Mouse (Mus musculus): ENCODE results near the gene Lmtk3. TPM values are rescaled to one million over a fixed set of nuclear protein-coding genes. Genes with fewer than 3 reads are reported as not detected.

Gene Lmtk3
- 0.36 and 0.46 TPM in 2 replicates for polyA plus RNA-seq (2012; ENCODE audit: insufficient read depth, insufficient read length, missing spikeins)

GRCm38 (mm10) chr7:45783511-45784091, at the start of gene Lmtk3:
TSS of gene Lmtk3 (plus strand) at chr7:45783738.
- peaks cover 6% of the 10 kb centered on the region for H3K4me1 ChIP-seq (ENCODE audit: control insufficient read depth, insufficient read depth, insufficient read length, low read length)

GRCm38 (mm10) chr7:45739162-45739763, 44.3 kb upstream of the Lmtk3 start:
- H3K4me1 ChIP-seq (ENCODE audit: control insufficient read depth, insufficient read depth, insufficient read length, low read length): no peaks in the 10 kb centered on the region

More at GRCm38 (mm10) chr7:45783511-45784091, at the start of gene Lmtk3:
- peak within 1 kb of the TSS; percentile 48 for H3K4me3 ChIP-seq (ENCODE audit: insufficient read depth, low read depth, low read length)
- H3K27ac ChIP-seq (replicated peaks; ENCODE audit: low read depth, low read length): no peak within 1 kb of the TSS

GRCm38 (mm10) chr7:45739820-45740219, 43.7 kb upstream of the Lmtk3 start:
- H3K4me3 ChIP-seq (ENCODE audit: insufficient read depth, low read depth, low read length): no peak overlapping the region

More at GRCm38 (mm10) chr7:45739162-45739763, 44.3 kb upstream of the Lmtk3 start:
- Histone ChIP-seq H3K27ac (replicated peaks; ENCODE audit: low read depth, low read length) (no peak overlapping the region), H3K4me3 (ENCODE audit: insufficient read depth, low read depth, low read length) (no peak overlapping the region)

GRCm38 (mm10) chr7:45741308-45741707, 42.2 kb upstream of the Lmtk3 start:
- Histone ChIP-seq H3K27ac (replicated peaks; ENCODE audit: low read depth, low read length) (no peak overlapping the region), H3K4me3 (ENCODE audit: insufficient read depth, low read depth, low read length) (peak overlapping the region; percentile 44; the same call in 1 of the 2 replicates), H3K4me1 (ENCODE audit: control insufficient read depth, insufficient read depth, insufficient read length, low read length) (no peaks in the 10 kb centered on the region)

More at GRCm38 (mm10) chr7:45739820-45740219, 43.7 kb upstream of the Lmtk3 start:
- Histone ChIP-seq H3K4me1 (ENCODE audit: control insufficient read depth, insufficient read depth, insufficient read length, low read length) (no peaks in the 10 kb centered on the region), H3K27ac (replicated peaks; ENCODE audit: low read depth, low read length) (no peak overlapping the region)

GRCm38 (mm10) chr7:45741777-45742176, 41.8 kb upstream of the Lmtk3 start:
- H3K4me1 ChIP-seq (ENCODE audit: control insufficient read depth, insufficient read depth, insufficient read length, low read length): no peaks in the 10 kb centered on the region
- H3K27ac ChIP-seq (replicated peaks; ENCODE audit: low read depth, low read length): no peak overlapping the region
- peak overlapping the region; percentile 44 for H3K4me3 ChIP-seq (ENCODE audit: insufficient read depth, low read depth, low read length)

GRCm38 (mm10) chr7:45742338-45742737, 41.2 kb upstream of the Lmtk3 start:
- Histone ChIP-seq H3K4me1 (ENCODE audit: control insufficient read depth, insufficient read depth, insufficient read length, low read length) (no peaks in the 10 kb centered on the region), H3K27ac (replicated peaks; ENCODE audit: low read depth, low read length) (no peak overlapping the region), H3K4me3 (ENCODE audit: insufficient read depth, low read depth, low read length) (peak overlapping the region; percentile 44)

- Histone ChIP-seq H3K27ac (replicated peaks; ENCODE audit: low read depth, low read length) (no peak overlapping the region), H3K4me3 (ENCODE audit: insufficient read depth, low read depth, low read length) (no peak overlapping the region), H3K4me1 (ENCODE audit: control insufficient read depth, insufficient read depth, insufficient read length, low read length) (no peaks in the 10 kb centered on the region)
Observed at GRCm38 (mm10) chr7:45744387-45744786, 39.2 kb upstream of the Lmtk3 start.

- no peak overlapping the region for H3K27ac ChIP-seq (replicated peaks; ENCODE audit: low read depth, low read length)
- H3K4me1 ChIP-seq (ENCODE audit: control insufficient read depth, insufficient read depth, insufficient read length, low read length): no peaks in the 10 kb centered on the region
- no peak overlapping the region for H3K4me3 ChIP-seq (ENCODE audit: insufficient read depth, low read depth, low read length)
Observed at GRCm38 (mm10) chr7:45746518-45746917, 37.0 kb upstream of the Lmtk3 start.

- Histone ChIP-seq H3K27ac (replicated peaks; ENCODE audit: low read depth, low read length) (no peak overlapping the region), H3K4me3 (ENCODE audit: insufficient read depth, low read depth, low read length) (no peak overlapping the region)
Observed at GRCm38 (mm10) chr7:45747450-45747849, 36.1 kb upstream of the Lmtk3 start.

GRCm38 (mm10) chr7:45748110-45748509, 35.4 kb upstream of the Lmtk3 start:
- H3K4me1 ChIP-seq (ENCODE audit: control insufficient read depth, insufficient read depth, insufficient read length, low read length): no peaks in the 10 kb centered on the region
- H3K27ac ChIP-seq (replicated peaks; ENCODE audit: low read depth, low read length): no peak overlapping the region
- no peak overlapping the region for H3K4me3 ChIP-seq (ENCODE audit: insufficient read depth, low read depth, low read length)

More at GRCm38 (mm10) chr7:45747450-45747849, 36.1 kb upstream of the Lmtk3 start:
- no peaks in the 10 kb centered on the region for H3K4me1 ChIP-seq (ENCODE audit: control insufficient read depth, insufficient read depth, insufficient read length, low read length)

- no peak overlapping the region for H3K27ac ChIP-seq (replicated peaks; ENCODE audit: low read depth, low read length)
- H3K4me1 ChIP-seq (ENCODE audit: control insufficient read depth, insufficient read depth, insufficient read length, low read length): no peaks in the 10 kb centered on the region
- no peak overlapping the region for H3K4me3 ChIP-seq (ENCODE audit: insufficient read depth, low read depth, low read length)
Observed at GRCm38 (mm10) chr7:45749401-45749800, 34.1 kb upstream of the Lmtk3 start.

- H3K4me3 ChIP-seq (ENCODE audit: insufficient read depth, low read depth, low read length): no peak overlapping the region
- no peak overlapping the region for H3K27ac ChIP-seq (replicated peaks; ENCODE audit: low read depth, low read length)
- H3K4me1 ChIP-seq (ENCODE audit: control insufficient read depth, insufficient read depth, insufficient read length, low read length): no peaks in the 10 kb centered on the region
Observed at GRCm38 (mm10) chr7:45750162-45750561, 33.4 kb upstream of the Lmtk3 start.

- Histone ChIP-seq H3K4me1 (ENCODE audit: control insufficient read depth, insufficient read depth, insufficient read length, low read length) (no peaks in the 10 kb centered on the region), H3K27ac (replicated peaks; ENCODE audit: low read depth, low read length) (no peak overlapping the region)
Observed at GRCm38 (mm10) chr7:45755703-45756102, 27.8 kb upstream of the Lmtk3 start.

GRCm38 (mm10) chr7:45759400-45759799, 24.1 kb upstream of the Lmtk3 start:
- Histone ChIP-seq H3K4me1 (ENCODE audit: control insufficient read depth, insufficient read depth, insufficient read length, low read length) (no peaks in the 10 kb centered on the region), H3K4me3 (ENCODE audit: insufficient read depth, low read depth, low read length) (no peak overlapping the region), H3K27ac (replicated peaks; ENCODE audit: low read depth, low read length) (no peak overlapping the region)

More at GRCm38 (mm10) chr7:45755703-45756102, 27.8 kb upstream of the Lmtk3 start:
- no peak overlapping the region for H3K4me3 ChIP-seq (ENCODE audit: insufficient read depth, low read depth, low read length)

GRCm38 (mm10) chr7:45760151-45760550, 23.4 kb upstream of the Lmtk3 start:
- Histone ChIP-seq H3K27ac (replicated peaks; ENCODE audit: low read depth, low read length) (no peak overlapping the region), H3K4me1 (ENCODE audit: control insufficient read depth, insufficient read depth, insufficient read length, low read length) (no peaks in the 10 kb centered on the region), H3K4me3 (ENCODE audit: insufficient read depth, low read depth, low read length) (no peak overlapping the region)

- Histone ChIP-seq H3K27ac (replicated peaks; ENCODE audit: low read depth, low read length) (no peak overlapping the region), H3K4me3 (ENCODE audit: insufficient read depth, low read depth, low read length) (no peak overlapping the region), H3K4me1 (ENCODE audit: control insufficient read depth, insufficient read depth, insufficient read length, low read length) (no peaks in the 10 kb centered on the region)
Observed at GRCm38 (mm10) chr7:45765995-45766394, 17.5 kb upstream of the Lmtk3 start.
